Comparison of ENCODE assay signal across 8 mouse cellular contexts in genomic region chrX:143099044-143099754, GRCm38 (mm10). TPM values are rescaled to one million over a fixed set of nuclear protein-coding genes. Genes with fewer than 3 reads are reported as not detected.
DNase-seq lines count a peak whose midpoint lies in the region; ATAC-seq and TF ChIP-seq lines count a peak whose summit lies in the region.
"Had no signal": no experiment of that assay in that cellular context is flagged by ENCODE, and none has a peak within 500 bp of the region (broad histone marks: within the 10 kb centered on the region; RNA-seq: fewer than 3 reads in every experiment).

TSS of gene Rtl9 (plus strand) at chrX:143099594.

- H3K9me3 ChIP-seq in liver, embryonic 14.5 days (ENCODE audit: control insufficient read depth, low read length) = no peaks in the 10 kb centered on the region
- H3K9me3 ChIP-seq: liver, embryonic 15.5 days had no signal

- POLR2A ChIA-PET in Patski (lab: Charles Lee) = no interaction called here

- in situ Hi-C loops in Patski (cut with MboI; ENCODE audit: low pct_unique_long_range_greater_than_20kb) = loop anchor here (5.0 to 25.0 kb wide), 3 partner anchors 348 to 713 kb away; no protein-coding TSS in a partner anchor

- peak; percentile 19 to 33 for DNase-seq in layer of hippocampus, postnatal 10 days (ENCODE audit: low spot score in 2 of 2)
- DNase-seq in layer of hippocampus, adult 9-11 months = no peak
- DNase-seq in Patski (ENCODE audit: low read depth, low spot score) = peak; percentile 6
- peak; percentile 54 for DNase-seq in embryo, embryonic 11 days
- no peak for DNase-seq in liver, embryonic 14.5 days (ENCODE audit: low read depth in 3 of 3, low spot score in 3 of 3)
- DNase-seq in retina, postnatal 1 day = peak; percentile 57
- DNase-seq in adrenal gland, adult 18-20 months (ENCODE audit: low spot score in 2 of 2) = no peak

- no peak within 1 kb of the TSS for H3K4me2 ChIP-seq in liver, embryonic 14.5 days (ENCODE audit: low read depth)
- H3K4me2 ChIP-seq: liver, embryonic 15.5 days had no signal

- H3K4me1 ChIP-seq in liver, embryonic 14.5 days (replicated peaks; ENCODE audit: control insufficient read depth in 2 of 2, insufficient read depth in 2 of 2, low read length in 1 of 2) = no peaks in the 10 kb centered on the region
- H3K4me1 ChIP-seq: liver, embryonic 15.5 days had no signal

- TF ChIP-seq EP300 in liver, embryonic 14.5 days (IDR thresholded peaks at IDR 0.05; ENCODE audit: low read depth) = no peak

- H3K27me3 ChIP-seq in Patski = peaks cover 25% of the 10 kb centered on the region
- no peaks in the 10 kb centered on the region for H3K27me3 ChIP-seq in liver, embryonic 14.5 days (ENCODE audit: control insufficient read depth, insufficient read depth, low read length)

- peak; percentile 77 for TF ChIP-seq CTCF in Patski (IDR thresholded peaks at IDR 0.05)
- peak; percentile 50 for TF ChIP-seq CTCF in liver, embryonic 14.5 days (IDR thresholded peaks at IDR 0.05; ENCODE audit: low read depth)

- WGBS in liver, embryonic 14.5 days (ENCODE audit: insufficient replicate concordance) = 81% methylated on average over 1 of the region's 1 CpGs

- no peak within 1 kb of the TSS for H3K27ac ChIP-seq in liver, embryonic 14.5 days
- H3K27ac ChIP-seq: liver, embryonic 15.5 days had no signal

- no peaks in the 10 kb centered on the region for H3K36me3 ChIP-seq in liver, embryonic 14.5 days (replicated peaks; ENCODE audit: control insufficient read depth, insufficient read depth, low read depth)
- H3K36me3 ChIP-seq: liver, embryonic 15.5 days had no signal

- H3K4me3 ChIP-seq in liver, embryonic 14.5 days (ENCODE audit: insufficient read depth in 1 of 2, low read depth in 2 of 2, low read length in 2 of 2) = no peak within 1 kb of the TSS
- H3K4me3 ChIP-seq: liver, embryonic 15.5 days had no signal

- CTCF ChIA-PET in Patski (lab: Charles Lee) = interaction anchor here (1.1 to 1.9 kb wide), 8 partner anchors 13 to 568 kb away, joined by 3 to 24 read pairs (median 5); no protein-coding TSS in a partner anchor

- H3K9ac ChIP-seq in liver, embryonic 14.5 days (replicated peaks) = no peak within 1 kb of the TSS
- H3K9ac ChIP-seq: liver, embryonic 15.5 days had no signal

- ATAC-seq in Patski = no peak
- ATAC-seq in liver, embryonic 14.5 days (ENCODE audit: insufficient read depth) = no peak

RNA-seq across cellular contexts. Expression of gene Rtl9, which starts in this region (rescaled TPM):
- 1 to 10 TPM; 2.9 TPM for total RNA-seq in layer of hippocampus, postnatal 10 days (2021)
- polyA plus RNA-seq in Patski (2021) = 0.04 TPM
- 0.02 TPM in 1 of 2 replicates, not detected in the other for polyA plus RNA-seq in liver, embryonic 14.5 days (2012; rRNA removed)
- polyA plus RNA-seq in liver, embryonic 14.5 days (2014; fragmentation: Nextera tagmentation; extraction: Ambion mirVana) = not detected in 2 replicates
- under 1 TPM in 1 of 2 experiments, not detected in 1; 0.13 TPM for total RNA-seq in adrenal gland, adult 18-20 months (2021)

Comparison
In these comparisons a context has a peak if more than half of its experiments do, and no peak if none do; other contexts are left out.
1. DNase-seq: peak in layer of hippocampus, postnatal 10 days (2 of 2), embryo, embryonic 11 days (single experiment) and retina, postnatal 1 day (single experiment); none in layer of hippocampus, adult 9-11 months (single experiment), liver, embryonic 14.5 days (0 of 3) and adrenal gland, adult 18-20 months (0 of 2).
2. Peak in DNase-seq in Patski; RNA of the gene not detected or under 1 TPM.